Mouse (Mus musculus): ENCODE measurements at regions not wholly inside any gene's neighbourhood (a gene's known extent, or its start where the extent isn't known, plus 50 kb on each side); places are given as distances from the start of the nearest gene placed in this dataset.

DNA sequence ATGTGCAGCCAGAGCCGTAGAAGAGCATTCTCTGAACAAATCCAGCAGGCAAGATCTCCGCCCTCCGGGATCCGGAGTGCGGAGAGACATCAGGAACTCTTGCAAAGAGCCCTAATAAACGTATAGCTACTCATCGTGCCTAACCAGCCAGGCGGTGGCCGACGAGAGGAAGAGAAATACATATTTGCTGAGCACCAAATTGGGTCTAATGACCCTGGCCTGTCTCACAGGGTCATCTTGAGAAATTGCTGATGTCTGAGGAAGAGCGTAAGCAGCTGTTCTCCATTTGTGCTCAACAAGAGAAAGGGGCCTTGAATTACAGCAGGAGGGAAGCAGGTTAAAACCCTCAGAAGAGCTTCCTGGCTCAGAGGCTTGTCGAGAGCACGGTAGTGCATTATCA, 92.8 kb upstream of the Zfp703 start:
- DNase-seq (ENCODE audit: low spot score), result no peak

DNA sequence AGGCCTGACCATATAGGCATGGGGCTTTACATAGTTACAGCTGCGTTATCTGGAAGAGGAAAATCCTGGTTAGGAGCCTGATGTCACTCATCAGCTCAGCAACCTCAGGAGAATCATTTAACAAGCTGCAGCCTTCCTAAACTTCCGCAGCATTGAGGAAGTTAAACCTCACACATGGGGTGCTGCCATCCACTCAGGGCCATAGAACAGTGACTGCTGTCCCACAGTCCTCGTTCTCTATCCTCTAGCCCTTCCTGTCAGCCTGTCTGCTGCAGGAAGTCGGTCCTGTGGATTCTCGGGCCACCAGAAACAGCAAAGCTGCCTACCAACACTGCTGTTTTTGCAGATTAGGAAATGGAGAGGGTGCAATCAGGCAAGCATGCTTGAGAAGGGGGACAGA, 91.8 kb upstream of the Zfp703 start:
- no peak for DNase-seq (ENCODE audit: low spot score)

DNA sequence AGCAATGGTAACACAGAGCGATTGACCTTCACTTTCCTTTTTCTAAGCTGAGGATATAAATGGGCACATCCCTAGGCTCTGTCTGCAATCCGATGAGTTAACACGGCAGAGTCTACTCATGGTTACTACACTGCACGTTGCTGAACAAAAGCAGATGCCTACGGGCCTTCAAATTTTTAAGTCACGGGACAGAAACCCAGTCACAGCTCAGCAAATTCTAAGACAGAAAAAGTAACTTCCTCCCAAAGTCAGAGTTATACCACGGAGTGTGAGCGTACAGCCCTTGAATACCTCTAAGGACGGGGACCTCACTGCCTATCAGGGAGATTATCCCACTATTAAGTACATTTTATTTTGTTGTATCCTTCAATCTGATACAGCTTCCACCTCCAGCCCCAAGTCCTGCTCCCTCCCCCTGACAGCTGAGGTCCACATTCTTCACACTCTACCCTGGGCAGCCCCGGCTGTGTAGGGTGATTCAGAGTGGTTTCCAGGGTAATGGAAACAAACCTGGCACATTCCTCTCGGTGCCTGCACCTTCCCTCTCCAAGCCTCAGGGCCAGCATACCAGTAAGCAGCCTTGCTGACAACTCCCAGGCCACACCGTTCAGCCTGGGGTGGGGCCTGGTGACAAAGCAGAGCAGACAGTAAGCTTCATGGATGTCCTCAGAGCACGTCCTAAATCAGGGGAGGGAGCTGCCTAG, 90.2 kb upstream of the Zfp703 start:
- peak; percentile 37 for DNase-seq (ENCODE audit: low spot score)

DNA sequence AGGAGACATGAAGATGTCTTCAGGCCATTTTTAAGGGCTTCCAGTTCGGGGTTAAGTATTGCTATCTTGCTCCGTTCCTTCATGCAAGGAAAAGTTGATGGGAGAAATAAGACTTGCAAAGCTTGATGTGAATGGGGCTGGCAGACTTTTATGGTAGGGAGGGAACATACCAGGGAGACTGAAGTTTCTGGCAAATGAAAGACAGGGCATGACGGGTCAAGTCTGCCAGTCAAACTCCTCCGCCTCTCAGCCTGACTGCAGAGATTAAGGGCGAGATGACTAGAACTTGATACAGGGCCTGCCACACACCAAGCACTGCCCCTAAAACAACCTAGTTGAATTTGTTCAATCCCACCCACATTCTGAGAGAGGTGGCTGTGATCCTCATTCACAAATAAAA, 89.6 kb upstream of the Zfp703 start:
- no peak for DNase-seq (ENCODE audit: low spot score)

DNA sequence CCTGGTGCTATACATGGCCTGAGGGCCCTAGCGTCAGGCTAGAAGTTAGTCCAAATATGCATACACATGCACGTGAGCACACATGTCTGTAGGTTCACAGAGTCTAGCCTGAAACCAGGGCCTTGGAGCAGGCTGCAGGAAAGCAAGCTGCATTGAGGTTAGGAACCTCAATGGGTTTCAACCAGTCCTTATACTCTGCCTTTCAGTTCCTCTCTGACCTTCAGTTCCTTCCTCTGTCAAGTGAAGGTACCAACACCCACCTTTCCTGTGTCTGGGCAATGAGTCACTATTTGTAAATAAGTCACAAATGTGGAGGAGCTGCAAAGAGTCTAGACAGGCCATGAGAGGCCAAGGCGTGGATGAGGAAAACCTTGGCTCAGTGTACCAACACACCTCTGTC, 89.1 kb upstream of the Zfp703 start:
- DNase-seq (ENCODE audit: low spot score), result no peak

DNA sequence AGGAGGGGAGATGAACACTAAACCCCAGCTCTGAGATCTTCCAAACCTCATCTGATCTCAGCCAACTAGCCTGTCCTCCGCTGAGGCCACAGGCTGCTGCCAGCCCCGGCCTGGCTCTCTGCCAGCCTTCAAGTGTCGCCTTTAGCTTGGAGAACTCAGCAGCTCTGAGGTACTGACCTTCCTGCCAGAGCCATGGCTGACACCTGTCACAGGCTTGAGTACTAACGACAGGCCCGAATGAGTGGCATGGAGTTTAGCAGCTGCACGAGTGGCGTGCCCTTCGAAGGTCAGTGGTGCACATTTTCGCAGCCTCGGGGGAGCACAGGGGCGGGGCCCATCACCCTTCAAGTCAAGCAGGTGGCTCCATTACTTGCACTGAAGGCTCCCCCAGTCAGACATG, 85.2 kb upstream of the Zfp703 start:
- DNase-seq (ENCODE audit: low spot score), result no peak

DNA sequence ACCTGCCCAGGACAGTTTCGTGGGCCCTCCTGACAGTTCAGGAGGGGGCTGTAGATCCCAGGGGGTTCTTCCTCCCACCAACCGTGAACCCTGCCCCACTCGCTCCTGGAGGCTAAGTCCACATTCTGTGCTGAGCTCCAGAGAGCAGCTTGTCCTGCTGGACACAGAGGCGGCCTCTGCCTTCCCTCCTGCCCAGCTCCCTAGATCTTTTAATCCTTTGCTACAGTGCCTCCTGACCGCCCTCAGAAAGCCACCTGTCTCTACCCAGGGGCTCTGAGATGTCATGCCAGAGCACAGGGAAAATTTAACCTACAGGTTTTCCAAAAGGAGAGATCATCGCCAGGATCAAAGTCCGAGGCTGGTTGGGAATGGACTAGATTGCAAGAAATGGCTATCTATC, 84.7 kb upstream of the Zfp703 start:
- no peak for DNase-seq (ENCODE audit: low spot score)

DNA sequence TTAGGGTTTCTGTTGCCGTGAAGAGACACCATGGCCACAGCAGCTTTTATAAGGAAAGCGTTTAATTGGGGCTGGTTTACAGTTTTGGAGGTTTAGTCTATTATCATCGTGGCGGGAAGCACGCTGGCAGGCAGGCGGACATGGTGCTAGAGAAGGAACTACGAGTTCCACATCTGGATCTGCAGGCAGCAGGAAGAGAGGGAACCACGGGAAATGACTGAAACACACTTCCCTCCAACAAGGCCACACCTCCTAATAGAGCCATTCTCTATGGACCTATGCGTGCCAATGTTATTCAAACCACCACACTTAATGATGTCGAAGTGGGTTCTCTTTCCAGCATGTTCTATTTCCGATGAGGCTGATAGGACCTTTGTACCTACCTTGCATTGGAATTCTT, 81.3 kb upstream of the Zfp703 start:
- DNase-seq (ENCODE audit: low spot score), result no peak

DNA sequence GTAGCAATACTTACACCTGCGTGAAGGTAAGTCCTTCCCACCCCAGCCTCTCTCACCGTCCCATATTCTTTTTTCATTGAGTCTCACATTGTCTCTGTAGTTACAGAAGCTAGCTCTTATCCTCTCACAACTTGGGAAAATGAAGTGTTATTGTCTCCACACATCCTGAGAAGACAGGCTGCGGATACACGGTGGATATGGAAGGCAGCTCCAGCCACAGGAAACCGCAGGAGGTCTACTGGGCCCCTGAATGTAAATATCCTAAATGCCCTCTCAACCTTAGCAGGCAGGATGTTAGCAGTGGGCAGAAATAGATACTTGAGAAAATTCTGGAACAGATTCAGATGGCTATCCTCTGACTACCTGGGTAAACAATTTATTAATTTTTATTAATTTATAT, 73.8 kb upstream of the Zfp703 start:
- DNase-seq (ENCODE audit: low spot score), result no peak

DNA sequence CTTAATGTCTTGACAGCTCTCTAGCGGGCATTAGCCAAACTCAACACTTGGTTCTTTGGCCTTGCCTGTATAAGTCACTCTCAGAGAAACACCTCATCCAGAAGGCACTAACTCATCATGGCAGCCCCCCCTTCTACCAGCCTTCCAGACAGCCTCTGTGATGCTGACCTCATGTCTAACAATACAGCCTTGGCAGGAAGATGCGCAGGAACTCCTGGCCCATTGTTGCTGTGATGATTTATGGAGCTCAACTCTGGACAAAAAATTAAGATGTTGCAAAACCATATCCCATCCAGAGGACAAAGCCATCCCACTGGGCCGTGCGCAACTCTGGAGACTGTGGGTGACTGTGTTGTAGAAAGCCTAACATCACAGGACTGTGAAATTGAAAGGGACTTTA, 70.9 kb upstream of the Zfp703 start:
- no peak for DNase-seq (ENCODE audit: low spot score)

DNA sequence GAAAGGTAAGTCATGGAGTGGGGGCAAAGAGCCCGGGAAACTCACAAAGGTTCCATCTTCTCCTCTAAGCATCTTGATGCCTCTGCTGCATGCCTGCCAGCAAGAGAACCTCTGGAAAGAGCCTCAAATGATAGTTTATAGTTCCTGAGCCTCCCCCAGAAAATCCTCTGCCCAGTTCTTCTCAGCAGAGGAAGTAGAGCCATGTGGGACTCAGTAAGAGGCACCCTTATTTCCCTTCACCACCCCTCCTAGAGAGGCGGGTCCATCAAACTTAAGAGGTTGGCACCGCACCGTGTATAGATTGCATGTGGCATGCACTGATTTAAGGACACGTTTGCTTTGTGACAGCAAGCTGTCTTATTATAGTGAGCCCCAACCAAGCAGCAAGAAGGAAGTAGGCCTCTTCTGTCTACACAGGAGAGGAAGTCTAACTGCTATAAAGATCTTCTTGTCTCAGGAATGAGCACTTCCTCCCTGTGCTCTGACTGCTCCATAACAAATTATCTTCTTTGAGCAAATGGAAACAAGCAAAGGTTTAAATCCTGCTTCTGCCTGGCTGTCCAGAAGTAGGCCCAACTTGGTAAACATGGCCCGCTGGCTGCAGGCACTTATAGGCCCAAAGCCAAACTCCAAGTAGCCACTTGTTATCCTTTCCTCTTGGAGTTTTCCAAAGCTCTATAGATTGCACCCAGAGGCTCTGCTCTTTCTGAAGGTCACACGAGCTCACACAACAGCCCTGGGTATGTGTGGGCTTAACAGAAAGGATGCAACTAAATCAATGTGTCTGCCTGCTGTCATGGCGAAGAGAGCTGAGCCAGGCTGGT, 69.6 kb upstream of the Zfp703 start:
- DNase-seq (ENCODE audit: low spot score), result no peak

DNA sequence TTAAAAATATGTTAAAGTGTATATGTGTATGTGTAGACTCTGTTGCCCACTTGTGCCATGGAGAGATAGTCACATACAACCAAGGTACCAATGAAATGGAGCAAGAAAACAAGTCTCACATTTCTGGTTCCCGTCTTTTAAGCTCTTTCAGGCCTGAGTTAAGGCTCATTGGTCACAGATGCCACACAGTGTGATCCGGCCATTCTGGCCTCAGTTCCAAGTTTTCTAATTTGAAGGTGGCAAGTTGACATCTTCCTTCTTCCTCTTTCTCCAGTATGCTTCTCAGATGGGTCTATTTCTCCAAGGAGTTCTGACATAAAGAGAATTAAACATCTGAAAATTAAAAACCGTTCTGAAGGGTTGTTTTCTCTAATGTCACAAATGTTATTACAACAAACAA, 66.9 kb upstream of the Zfp703 start:
- no peak for DNase-seq (ENCODE audit: low spot score)

DNA sequence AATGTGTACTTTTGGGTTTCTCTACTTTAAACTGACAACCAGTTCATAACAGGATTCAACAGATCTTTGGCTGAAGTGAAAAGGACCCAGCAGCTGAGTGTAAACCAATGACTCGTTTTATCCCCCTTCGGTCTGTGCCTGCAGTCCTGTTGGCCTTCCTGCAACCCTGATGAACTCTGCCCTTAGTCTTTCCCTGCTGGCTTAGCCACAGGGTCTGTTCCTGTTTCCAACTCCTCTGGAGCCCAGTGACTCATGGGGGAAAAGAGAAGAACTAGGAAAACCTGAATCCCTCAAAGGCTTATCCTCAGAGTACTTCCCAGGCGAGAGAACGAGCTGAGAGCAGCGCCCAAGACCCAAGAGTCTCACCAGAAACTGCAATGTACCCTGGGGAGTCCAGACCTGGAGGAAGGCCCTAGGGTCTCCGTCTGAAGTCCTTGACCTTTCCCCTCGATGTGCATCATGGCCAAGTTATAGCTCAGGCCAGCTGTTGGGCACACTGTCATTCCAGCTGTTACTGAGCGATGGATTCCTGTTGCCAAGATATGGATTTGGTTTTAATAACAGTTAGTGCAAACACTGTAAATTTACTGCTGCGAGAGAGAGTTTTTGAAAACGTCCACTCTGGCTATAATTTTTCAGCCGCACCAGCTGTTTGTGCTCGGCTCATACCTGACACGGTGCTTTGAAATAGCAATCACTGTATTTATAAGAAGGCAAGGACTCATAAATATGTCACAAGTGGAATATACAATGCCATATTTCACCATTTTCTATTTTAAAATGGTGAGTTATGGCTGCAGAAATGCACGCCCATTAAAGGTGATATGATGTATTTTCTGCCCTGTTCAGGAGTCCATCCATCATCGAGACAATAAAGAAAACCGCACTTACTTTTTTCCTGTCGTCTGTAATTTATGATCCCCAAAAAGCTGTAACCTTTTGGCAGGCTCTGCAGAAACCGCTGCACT, 63.3 kb upstream of the Zfp703 start:
- peak; percentile 47 for DNase-seq (ENCODE audit: low spot score)

DNA sequence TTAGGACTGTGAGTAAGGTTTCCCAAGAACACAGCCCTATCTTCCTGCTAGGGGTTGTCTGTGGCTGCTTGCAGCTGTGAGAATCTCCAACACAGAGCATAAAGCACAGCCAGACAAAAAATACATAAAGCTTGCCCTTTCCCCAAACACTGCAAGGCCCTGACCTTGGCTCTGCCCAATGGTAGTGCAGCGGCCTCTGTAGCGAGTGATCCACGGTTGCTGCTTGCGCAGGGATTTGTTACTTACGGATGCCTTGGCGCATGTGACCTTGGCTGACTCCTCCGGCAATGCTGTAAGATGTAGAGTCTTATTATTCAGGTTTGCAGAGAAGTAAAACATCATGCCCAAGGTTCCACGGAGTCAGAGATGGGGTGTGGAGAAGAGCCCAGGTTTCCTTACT, 61.4 kb upstream of the Zfp703 start:
- DNase-seq (ENCODE audit: low spot score), result no peak

DNA sequence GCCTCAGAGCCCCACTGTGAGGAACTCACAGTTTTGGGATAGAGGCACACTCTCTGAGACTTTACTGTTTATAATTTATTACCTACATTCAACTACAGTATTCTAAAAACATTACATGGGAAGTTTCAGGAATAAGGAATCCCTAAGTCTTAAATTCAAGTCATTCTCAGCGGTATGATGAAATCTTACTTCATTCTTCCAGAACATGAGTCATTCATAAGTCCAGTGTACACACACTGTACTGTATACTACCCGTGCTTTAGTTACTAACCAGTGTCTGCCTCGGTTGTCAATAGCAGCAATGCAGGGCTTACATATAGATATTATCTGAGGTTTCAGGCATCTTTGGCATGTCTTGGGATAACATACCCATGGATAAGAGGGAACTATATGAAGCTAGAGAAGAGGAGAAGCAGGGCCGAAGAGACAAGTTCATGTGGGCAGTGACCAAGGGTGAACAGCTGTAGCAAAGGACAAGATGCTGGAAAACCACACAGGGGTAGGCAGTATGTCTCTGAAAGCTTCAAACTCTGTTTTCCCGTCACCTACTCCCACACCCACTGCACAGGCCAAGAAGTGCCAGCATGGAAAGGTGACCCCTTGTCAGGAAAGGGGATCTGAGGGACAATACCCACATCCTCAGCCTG, 55.5 kb upstream of the Zfp703 start:
- DNase-seq (ENCODE audit: low spot score), result no peak

DNA sequence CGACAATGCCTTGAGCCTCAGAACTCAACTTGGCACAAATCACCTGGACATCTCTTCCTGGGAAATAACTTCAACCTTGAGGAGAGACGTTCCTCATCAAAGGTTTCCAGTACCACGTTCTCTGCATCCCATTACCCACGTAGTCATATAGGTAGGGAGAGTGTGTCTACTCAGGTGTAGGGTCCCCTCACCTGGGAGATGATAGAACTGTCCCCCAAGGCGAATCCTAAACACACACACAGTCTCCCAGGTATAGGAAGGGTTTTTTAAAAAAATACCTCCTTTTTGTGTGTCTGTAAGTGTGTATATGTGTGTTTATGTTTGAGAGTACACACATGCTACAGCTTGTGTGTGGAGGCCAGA, 55.0 kb upstream of the Zfp703 start:
- no peak for DNase-seq (ENCODE audit: low spot score)

DNA sequence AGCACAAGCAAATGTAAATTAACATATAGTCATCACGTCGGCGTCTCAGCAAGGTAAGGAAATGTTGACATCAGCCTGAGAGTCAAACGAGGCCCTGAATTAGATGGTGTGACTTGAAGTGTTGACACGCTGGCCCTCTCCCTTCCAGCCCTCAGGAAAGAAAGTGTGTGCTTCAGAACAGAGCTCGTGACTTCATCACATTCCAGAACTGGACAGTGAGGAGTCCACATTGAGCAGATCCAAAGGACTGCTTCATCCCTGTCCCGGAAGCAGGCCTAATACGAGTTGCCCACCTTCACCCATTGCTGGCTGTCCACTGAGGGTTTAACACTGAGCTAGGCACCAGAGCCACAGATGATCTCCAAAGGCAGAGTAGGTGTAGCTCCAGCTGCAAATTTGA, 54.0 kb upstream of the Zfp703 start:
- DNase-seq (ENCODE audit: low spot score), result no peak
